Mouse (Mus musculus): ENCODE results near the gene Ptpn5.

GRCm38 (mm10) chr7:47054666-47055065 is 78.8 kb downstream of the Ptpn5 start:
- no peak for TF ChIP-seq GATA1 (IDR thresholded peaks at IDR 0.05; ENCODE audit: low read length)
- no peak for TF ChIP-seq TAL1 (IDR thresholded peaks at IDR 0.05; ENCODE audit: low read length)

Data from erythroblast, embryonic 14.5 days (primary cell).